Mouse (Mus musculus): ENCODE measurements around the gene Ctrc. TPM values are rescaled to one million over a fixed set of nuclear protein-coding genes. Genes with fewer than 3 reads are reported as not detected.

Ctrc gene
- polyA plus RNA-seq, 1 experiment from 2014 or later = 0.18 TPM

DNA sequence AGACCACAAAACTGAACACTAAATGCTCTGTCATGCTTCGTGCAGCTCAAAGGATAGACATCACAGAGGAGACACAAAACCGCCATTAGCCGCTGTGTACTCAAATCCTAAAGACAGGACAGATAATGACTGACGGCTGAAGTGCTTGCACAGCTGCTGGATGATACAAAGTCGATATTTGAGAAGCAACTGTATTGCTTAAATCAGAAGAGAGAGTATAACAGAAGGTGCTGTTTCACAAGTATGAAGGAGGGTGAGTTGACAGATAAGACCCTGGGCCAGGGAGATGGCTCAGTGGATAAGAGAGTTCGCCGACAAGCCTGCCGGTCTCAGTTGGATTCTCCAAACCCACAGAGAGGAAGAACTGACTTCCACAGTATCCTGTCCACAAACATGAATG lies 74.3 kb downstream of the Ctrc start:
- Histone ChIP-seq H3K4me3 (replicated peaks; ENCODE audit: low read length) (no peak overlapping the region), H3K9ac (ENCODE audit: low read length) (no peak overlapping the region), H3K9me3 (replicated peaks; ENCODE audit: control insufficient read depth, low read length) (no peaks in the 10 kb centered on the region), H3K27me3 (ENCODE audit: control insufficient read depth, insufficient read depth, low read length) (no peaks in the 10 kb centered on the region), H3K4me2 (ENCODE audit: low read depth, low read length) (no peak overlapping the region), H3K36me3 (ENCODE audit: control insufficient read depth, insufficient read depth, low read length) (peaks cover 30% of the 10 kb centered on the region), H3K4me1 (ENCODE audit: control insufficient read depth, insufficient read depth, low read length) (peaks cover 13% of the 10 kb centered on the region), H3K27ac (ENCODE audit: low read length) (no peak overlapping the region)
- ATAC-seq (ENCODE audit: insufficient read depth, low FRiP score) = no peak
- WGBS = 84% methylated on average over 8 of the region's 8 CpGs

- 77% methylated on average over 8 of the region's 8 CpGs for WGBS
- H3K9me3 ChIP-seq (replicated peaks; ENCODE audit: control insufficient read depth, low read length) = no peaks in the 10 kb centered on the region
- ATAC-seq (ENCODE audit: insufficient read depth, low FRiP score) = no peak
Measured at GRCm38 (mm10) chr4:141769501-141770160, 76.5 kb downstream of the Ctrc start.

GRCm38 (mm10) chr4:141767353-141768036 lies 78.7 kb downstream of the Ctrc start:
- H3K9me3 ChIP-seq (replicated peaks; ENCODE audit: control insufficient read depth, low read length) = no peaks in the 10 kb centered on the region
- peak overlapping the region; percentile 12; the same call in 1 of the 2 replicates for H3K9ac ChIP-seq (ENCODE audit: low read length)
- 0 out of 2 replicates have a peak, but pooled peaks cover 13% of the 10 kb centered on the region for H3K36me3 ChIP-seq (ENCODE audit: control insufficient read depth, insufficient read depth, low read length)
- 59% methylated on average over 19 of the region's 19 CpGs for WGBS
- no peak overlapping the region for H3K4me3 ChIP-seq (replicated peaks; ENCODE audit: low read length)
- peak; percentile 73 for ATAC-seq (ENCODE audit: insufficient read depth, low FRiP score)
- H3K27me3 ChIP-seq (ENCODE audit: control insufficient read depth, insufficient read depth, low read length) = no peaks in the 10 kb centered on the region
- H3K4me1 ChIP-seq (ENCODE audit: control insufficient read depth, insufficient read depth, low read length) = peaks cover 20% of the 10 kb centered on the region
- peak overlapping the region; percentile 20 for H3K4me2 ChIP-seq (ENCODE audit: low read depth, low read length)
- peak overlapping the region; percentile 89 for H3K27ac ChIP-seq (ENCODE audit: low read length)

More at GRCm38 (mm10) chr4:141769501-141770160, 76.5 kb downstream of the Ctrc start:
- no peak overlapping the region for H3K27ac ChIP-seq (ENCODE audit: low read length)
- H3K27me3 ChIP-seq (ENCODE audit: control insufficient read depth, insufficient read depth, low read length) = no peaks in the 10 kb centered on the region
- peaks cover 20% of the 10 kb centered on the region for H3K4me1 ChIP-seq (ENCODE audit: control insufficient read depth, insufficient read depth, low read length)
- H3K9ac ChIP-seq (ENCODE audit: low read length) = no peak overlapping the region
- H3K36me3 ChIP-seq (ENCODE audit: control insufficient read depth, insufficient read depth, low read length) = peaks cover 21% of the 10 kb centered on the region
- no peak overlapping the region for H3K4me2 ChIP-seq (ENCODE audit: low read depth, low read length)
- no peak overlapping the region for H3K4me3 ChIP-seq (replicated peaks; ENCODE audit: low read length)

- H3K4me1 ChIP-seq (ENCODE audit: control insufficient read depth, insufficient read depth, low read length) = peaks cover 20% of the 10 kb centered on the region
- H3K9ac ChIP-seq (ENCODE audit: low read length) = peak overlapping the region; percentile 13; the same call in 1 of the 2 replicates
- peak; percentile 76; the same call in 1 of the 2 replicates for ATAC-seq (ENCODE audit: insufficient read depth, low FRiP score)
- H3K27me3 ChIP-seq (ENCODE audit: control insufficient read depth, insufficient read depth, low read length) = no peaks in the 10 kb centered on the region
- H3K4me3 ChIP-seq (replicated peaks; ENCODE audit: low read length) = no peak overlapping the region
- peak overlapping the region; percentile 89 for H3K27ac ChIP-seq (ENCODE audit: low read length)
- H3K4me2 ChIP-seq (ENCODE audit: low read depth, low read length) = peak overlapping the region; percentile 20; the same call in 1 of the 2 replicates
- H3K36me3 ChIP-seq (ENCODE audit: control insufficient read depth, insufficient read depth, low read length) = peaks cover 20% of the 10 kb centered on the region; the same call in 1 of the 2 replicates
- 42% methylated on average over 19 of the region's 19 CpGs for WGBS
- no peaks in the 10 kb centered on the region for H3K9me3 ChIP-seq (replicated peaks; ENCODE audit: control insufficient read depth, low read length)
Measured at GRCm38 (mm10) chr4:141766668-141767352, 79.3 kb downstream of the Ctrc start.

- ATAC-seq (ENCODE audit: insufficient read depth, low FRiP score) = no peak
- no peak overlapping the region for H3K4me3 ChIP-seq (replicated peaks; ENCODE audit: low read length)
- peaks cover 20% of the 10 kb centered on the region for H3K4me1 ChIP-seq (ENCODE audit: control insufficient read depth, insufficient read depth, low read length)
- H3K27me3 ChIP-seq (ENCODE audit: control insufficient read depth, insufficient read depth, low read length) = no peaks in the 10 kb centered on the region
- H3K4me2 ChIP-seq (ENCODE audit: low read depth, low read length) = 0 out of 2 replicates have a peak overlapping the region, but pooled peaks have one; percentile 20
- H3K27ac ChIP-seq (ENCODE audit: low read length) = peak overlapping the region; percentile 89
- 64% methylated on average over 8 of the region's 8 CpGs for WGBS
- H3K9ac ChIP-seq (ENCODE audit: low read length) = peak overlapping the region; percentile 13; the same call in 1 of the 2 replicates
- H3K9me3 ChIP-seq (replicated peaks; ENCODE audit: control insufficient read depth, low read length) = no peaks in the 10 kb centered on the region
- H3K36me3 ChIP-seq (ENCODE audit: control insufficient read depth, insufficient read depth, low read length) = peaks cover 21% of the 10 kb centered on the region; the same call in 1 of the 2 replicates
Measured at GRCm38 (mm10) chr4:141766316-141766667, 79.9 kb downstream of the Ctrc start.

GRCm38 (mm10) chr4:141765008-141765407 lies 81.2 kb downstream of the Ctrc start:
- Histone ChIP-seq H3K9ac (ENCODE audit: low read length) (no peak overlapping the region), H3K4me2 (ENCODE audit: low read depth, low read length) (no peak overlapping the region), H3K27ac (ENCODE audit: low read length) (no peak overlapping the region), H3K4me1 (ENCODE audit: control insufficient read depth, insufficient read depth, low read length) (peaks cover 20% of the 10 kb centered on the region), H3K4me3 (replicated peaks; ENCODE audit: low read length) (no peak overlapping the region), H3K36me3 (ENCODE audit: control insufficient read depth, insufficient read depth, low read length) (peaks cover 21% of the 10 kb centered on the region; the same call in 1 of the 2 replicates), H3K9me3 (replicated peaks; ENCODE audit: control insufficient read depth, low read length) (no peaks in the 10 kb centered on the region), H3K27me3 (ENCODE audit: control insufficient read depth, insufficient read depth, low read length) (no peaks in the 10 kb centered on the region)
- ATAC-seq (ENCODE audit: insufficient read depth, low FRiP score) = no peak
- 90% methylated on average over 3 of the region's 3 CpGs for WGBS

Other genes starting within 250 kb of the Ctrc start
- 77.2 and 85.0 TPM in 2 replicates for gene Fblim1, start 240.3 kb downstream of the Ctrc start, polyA plus RNA-seq (2015; fragmentation: Nextera tagmentation; extraction: Ambion mirVana)
- 2.7 and 3.8 TPM in 2 replicates for gene Tmem82, start 227.7 kb downstream of the Ctrc start, polyA plus RNA-seq (2015; fragmentation: Nextera tagmentation; extraction: Ambion mirVana)
- 0.62 and 1.6 TPM in 2 replicates for gene Slc25a34, start 222.5 kb downstream of the Ctrc start, polyA plus RNA-seq (2015; fragmentation: Nextera tagmentation; extraction: Ambion mirVana)
- gene Plekhm2, start 181.5 kb downstream of the Ctrc start, polyA plus RNA-seq (2015; fragmentation: Nextera tagmentation; extraction: Ambion mirVana) = 4.4 and 6.3 TPM in 2 replicates
- not detected in 2 replicates for gene Rsc1a1, start 160.8 kb downstream of the Ctrc start, polyA plus RNA-seq (2015; fragmentation: Nextera tagmentation; extraction: Ambion mirVana)
- gene Ddi2, start 122.9 kb downstream of the Ctrc start, polyA plus RNA-seq (2015; fragmentation: Nextera tagmentation; extraction: Ambion mirVana) = 18.8 and 19.7 TPM in 2 replicates
- gene Agmat, start 99.7 kb downstream of the Ctrc start, polyA plus RNA-seq (2015; fragmentation: Nextera tagmentation; extraction: Ambion mirVana) = 5.8 and 8.0 TPM in 2 replicates
- gene Dnajc16, start 55.4 kb downstream of the Ctrc start, polyA plus RNA-seq (2015; fragmentation: Nextera tagmentation; extraction: Ambion mirVana) = 4.5 and 4.7 TPM in 2 replicates
- gene Casp9, start 52.7 kb downstream of the Ctrc start, polyA plus RNA-seq (2015; fragmentation: Nextera tagmentation; extraction: Ambion mirVana) = 23.7 and 25.8 TPM in 2 replicates
- 754 and 1,267 TPM in 2 replicates for gene Cela2a, start 20.2 kb downstream of the Ctrc start, polyA plus RNA-seq (2015; fragmentation: Nextera tagmentation; extraction: Ambion mirVana)
- 108 and 110 TPM in 2 replicates for gene Efhd2, start 28.6 kb upstream of the Ctrc start, polyA plus RNA-seq (2015; fragmentation: Nextera tagmentation; extraction: Ambion mirVana)
- gene Fhad1, start 168.7 kb upstream of the Ctrc start, polyA plus RNA-seq (2015; fragmentation: Nextera tagmentation; extraction: Ambion mirVana) = 5.3 and 5.8 TPM in 2 replicates
- 79.2 and 87.9 TPM in 2 replicates for gene Tmem51, start 237.9 kb upstream of the Ctrc start, polyA plus RNA-seq (2015; fragmentation: Nextera tagmentation; extraction: Ambion mirVana)